Mouse (Mus musculus) ES-E14 (cell line): ENCODE measurements at regions not wholly inside any gene's neighbourhood (a gene's known extent, or its start where the extent isn't known, plus 50 kb on each side); places are given as distances from the start of the nearest gene placed in this dataset.

ENCODE experiments used
- DNase-seq: peaks from one replicate; pipeline ENCODE4 v3.0.0-alpha.2; 2013; ENCODE audit warnings: low read depth, low spot score
- H3K27ac ChIP-seq: 2 replicates; pipeline ENCODE4 v1.5.1; 2012; ENCODE audit warnings: low read depth, mild to moderate bottlenecking, low read length, moderate library complexity, mixed read lengths; ENCODE audit not compliant: poor library complexity, insufficient read depth, severe bottlenecking
- H3K36me3 ChIP-seq: 2 replicates; pipeline ENCODE4 v1.6.1; 2012; ENCODE audit warnings: mild to moderate bottlenecking, low read length, moderate library complexity, mixed read lengths; ENCODE audit not compliant: control insufficient read depth, poor library complexity, insufficient read depth, severe bottlenecking
- H3K4me1 ChIP-seq, 2 experiments: fragments of 150-350 bp in 1 of 2; sonication (generic) in 1 of 2; 2 replicates each; pipeline ENCODE4 v1.6.1; 2012; ENCODE audit warnings: low read length in 2 of 2, mild to moderate bottlenecking in 1 of 2, mixed read lengths in 1 of 2; ENCODE audit not compliant: control insufficient read depth in 2 of 2, insufficient read depth in 2 of 2, poor library complexity in 1 of 2
- H3K4me3 ChIP-seq, 2 experiments: fragments of 150-350 bp in 1 of 2; sonication (generic) in 1 of 2; 2 replicates each; pipeline ENCODE4 v1.5.1; 2012; ENCODE audit warnings: low read length in 2 of 2, low read depth in 1 of 2, mild to moderate bottlenecking in 1 of 2, mixed read lengths in 1 of 2; ENCODE audit not compliant: insufficient read depth in 1 of 2, poor library complexity in 1 of 2, severe bottlenecking in 1 of 2
- H3K9ac ChIP-seq: 2 replicates; pipeline ENCODE4 v1.6.1; 2012; ENCODE audit warnings: low read depth, mild to moderate bottlenecking, low read length, mixed read lengths; ENCODE audit not compliant: poor library complexity, insufficient read depth, severe bottlenecking
- H3K9me3 ChIP-seq: fragments of 150-350 bp; sonication (generic); 2 replicates; pipeline ENCODE4 v1.6.1; 2012; ENCODE audit warnings: low read depth, mild to moderate bottlenecking, low read length; ENCODE audit not compliant: control insufficient read depth, insufficient read depth
- CHD2 ChIP-seq: IDR thresholded peaks from 2 replicates; pipeline ENCODE4 v1.6.1; 2014; ENCODE audit warnings: mild to moderate bottlenecking, low read depth, low read length, inconsistent platforms
- HCFC1 ChIP-seq: IDR thresholded peaks from 2 replicates; pipeline ENCODE4 v1.6.1; 2012; ENCODE audit warnings: low read length, inconsistent platforms, borderline replicate concordance; ENCODE audit not compliant: insufficient read depth
- MAFK ChIP-seq: IDR thresholded peaks from 2 replicates; pipeline ENCODE4 v1.6.1; 2014; ENCODE audit warnings: mild to moderate bottlenecking, low read depth, low read length, inconsistent platforms; ENCODE audit not compliant: insufficient read depth
- ZC3H11A ChIP-seq: IDR thresholded peaks from 2 replicates; pipeline ENCODE4 v1.6.1; 2012; ENCODE audit warnings: low read depth, mild to moderate bottlenecking, inconsistent platforms, low read length, borderline replicate concordance
- ZNF384 ChIP-seq: IDR thresholded peaks from 2 replicates; pipeline ENCODE4 v1.6.1; 2012; ENCODE audit warnings: low read depth, low read length, inconsistent platforms
- in situ Hi-C, 2 experiments: fragments of 600-800 bp; cut with MboI; formaldehyde crosslinking; loops; one replicate each; pipeline ENCODE4 v1.15.1; 2025; ENCODE audit warnings: low sequenced_read_pairs in 2 of 2, inconsistent platforms in 1 of 2; ENCODE audit not compliant: unreplicated experiment in 2 of 2

GRCm38 (mm10) chr3:103480676-103481075 is 94.4 kb upstream of the Syt6 start:
- Histone ChIP-seq H3K4me1 (peaks cover 0 to 3% of the 10 kb centered on the region in 2 experiments; a peak in 2 of 4 replicates), H3K4me3 (no peak overlapping the region), H3K27ac (no peak overlapping the region), H3K9ac (no peak overlapping the region), H3K36me3 (no peaks in the 10 kb centered on the region), H3K9me3 (no peaks in the 10 kb centered on the region)
- TF ChIP-seq ZNF384 = no peak
- TF ChIP-seq MAFK = no peak
- no peak for TF ChIP-seq HCFC1
- no peak for TF ChIP-seq ZC3H11A
- no peak for TF ChIP-seq CHD2
- no peak for DNase-seq
- in situ Hi-C loops = no loop called here

- TF ChIP-seq ZC3H11A (no peak), HCFC1 (no peak), CHD2 (no peak), MAFK (no peak), ZNF384 (no peak)
- H3K9me3 ChIP-seq = no peaks in the 10 kb centered on the region
- no peaks in the 10 kb centered on the region for H3K36me3 ChIP-seq
- H3K4me1 ChIP-seq = peaks cover 0 to 3% of the 10 kb centered on the region in 2 experiments; a peak in 2 of 4 replicates
- in situ Hi-C loops = no loop called here
- H3K4me3 ChIP-seq = no peak overlapping the region
- H3K27ac ChIP-seq = no peak overlapping the region
- DNase-seq = no peak
- no peak overlapping the region for H3K9ac ChIP-seq
These were observed 91.7 kb upstream of the Syt6 start for GRCm38 (mm10) chr3:103483316-103483715.

- Histone ChIP-seq H3K9me3 (no peaks in the 10 kb centered on the region), H3K9ac (no peak overlapping the region), H3K4me1 (peaks cover 0 to 3% of the 10 kb centered on the region in 2 experiments; a peak in 2 of 4 replicates), H3K36me3 (no peaks in the 10 kb centered on the region), H3K4me3 (no peak overlapping the region), H3K27ac (no peak overlapping the region)
- no peak for DNase-seq
- TF ChIP-seq ZC3H11A (no peak), CHD2 (no peak), MAFK (no peak), HCFC1 (no peak), ZNF384 (no peak)
- in situ Hi-C loops = no loop called here
These were observed 91.3 kb upstream of the Syt6 start for GRCm38 (mm10) chr3:103483762-103484161.

GRCm38 (mm10) chr3:103489786-103490185 is 85.2 kb upstream of the Syt6 start:
- Histone ChIP-seq H3K4me3 (no peak overlapping the region), H3K9ac (no peak overlapping the region), H3K4me1 (peaks cover 0 to 3% of the 10 kb centered on the region in 2 experiments; a peak in 1 of 4 replicates), H3K9me3 (no peaks in the 10 kb centered on the region), H3K36me3 (no peaks in the 10 kb centered on the region), H3K27ac (no peak overlapping the region)
- TF ChIP-seq HCFC1 (no peak), CHD2 (no peak), ZNF384 (no peak), MAFK (no peak), ZC3H11A (no peak)
- DNase-seq = no peak
- in situ Hi-C loops = no loop called here

GRCm38 (mm10) chr3:103490966-103491365 is 84.1 kb upstream of the Syt6 start:
- H3K4me1 ChIP-seq = no peaks in the 10 kb centered on the region
- no peak overlapping the region for H3K9ac ChIP-seq
- in situ Hi-C loops = no loop called here
- no peaks in the 10 kb centered on the region for H3K36me3 ChIP-seq
- TF ChIP-seq CHD2 (no peak), MAFK (no peak), HCFC1 (no peak), ZNF384 (no peak), ZC3H11A (no peak)
- DNase-seq = no peak
- no peak overlapping the region for H3K4me3 ChIP-seq
- H3K27ac ChIP-seq = no peak overlapping the region
- no peaks in the 10 kb centered on the region for H3K9me3 ChIP-seq
